Mouse (Mus musculus): ENCODE results near the gene Thsd7b. TPM values are rescaled to one million over a fixed set of nuclear protein-coding genes. Genes with fewer than 3 reads are reported as not detected.
"Not testable (repeated sequence)": the region's sequence is repeated elsewhere in the genome, so short reads cannot be mapped to it uniquely, and the experiment has no call there.

Thsd7b gene
- total and polyA plus RNA-seq, 2 experiments from 2014 or later: 8.0 to 19.9 TPM

DNA sequence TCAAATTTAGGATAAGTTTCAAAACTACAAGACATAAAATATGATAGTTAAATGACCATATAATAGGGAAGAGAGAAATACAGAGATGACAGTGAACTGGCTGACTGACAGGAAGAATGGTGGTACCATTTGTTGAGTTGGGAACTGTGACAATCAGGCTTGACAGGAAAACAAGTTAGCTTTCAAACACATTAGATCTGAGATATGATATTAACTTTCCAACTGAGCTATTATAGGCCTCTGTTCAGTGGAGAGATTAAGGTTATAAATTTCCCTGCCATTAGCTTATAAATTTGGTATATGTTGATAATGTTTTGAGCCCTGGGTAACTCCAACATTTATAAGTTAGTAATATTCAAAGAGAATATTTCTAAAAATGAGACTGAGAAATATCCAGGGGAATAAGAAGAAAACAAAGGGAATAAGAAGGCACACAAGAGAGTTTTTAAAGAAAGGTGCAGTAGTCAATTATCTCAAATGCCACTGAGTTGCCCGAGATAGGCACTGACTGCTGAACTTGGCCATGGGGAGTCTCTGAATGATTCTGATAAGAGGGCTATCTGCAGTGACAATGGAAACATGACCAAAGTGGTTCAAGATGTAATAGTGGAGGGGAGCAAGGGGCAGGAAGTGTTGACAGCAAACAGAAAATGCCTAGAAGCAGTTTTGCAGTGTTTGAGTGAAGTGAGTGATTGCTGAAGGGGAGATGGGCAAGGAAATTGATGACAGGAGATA is 839.6 kb downstream of the Thsd7b start:
- no peaks in the 10 kb centered on the region for H3K27me3 ChIP-seq (ENCODE audit: insufficient read depth, low read length)
- ATAC-seq: no peak
- TF ChIP-seq CTCF (IDR thresholded peaks at IDR 0.05; ENCODE audit: low read depth): no peak

DNA sequence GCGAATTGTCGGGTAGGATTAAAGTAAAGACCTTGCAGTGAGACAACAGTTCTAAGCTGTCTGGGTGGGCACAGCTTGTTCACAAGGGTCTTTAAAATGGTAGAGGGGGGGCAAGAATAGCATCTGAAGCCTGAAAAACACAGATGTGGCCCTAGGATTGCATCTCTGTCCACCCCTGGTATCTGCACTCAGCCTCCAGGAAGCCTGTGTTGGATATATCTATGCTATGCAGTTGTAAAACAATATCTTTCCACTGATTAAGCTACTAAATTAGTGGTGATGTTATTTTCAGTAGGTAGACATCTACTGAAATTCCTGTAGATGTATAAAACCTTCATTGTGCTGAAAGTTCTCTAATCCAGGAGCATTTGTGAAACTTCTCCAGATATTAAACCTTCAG is 840.4 kb downstream of the Thsd7b start:
- H3K4me1 ChIP-seq (ENCODE audit: insufficient read depth): no peaks in the 10 kb centered on the region
- no peak overlapping the region for H3K9ac ChIP-seq
- no peak overlapping the region for H3K27ac ChIP-seq (ENCODE audit: low read depth, low read length)
- no peak for DNase-seq
- no peaks in the 10 kb centered on the region for H3K27me3 ChIP-seq (ENCODE audit: insufficient read depth, low read length)
- ATAC-seq: no peak
- no peak overlapping the region for H3K4me2 ChIP-seq (ENCODE audit: low read depth)
- no peaks in the 10 kb centered on the region for H3K36me3 ChIP-seq (ENCODE audit: insufficient read depth)
- TF ChIP-seq CTCF (IDR thresholded peaks at IDR 0.05; ENCODE audit: low read depth): no peak
- no peaks in the 10 kb centered on the region for H3K9me3 ChIP-seq (ENCODE audit: low read length)
- WGBS: 92% methylated on average over 2 of the region's 2 CpGs
- H3K4me3 ChIP-seq (ENCODE audit: low read depth, low read length): no peak overlapping the region

More for the DNA sequence above, 839.6 kb downstream of the Thsd7b start:
- Histone ChIP-seq H3K36me3 (ENCODE audit: insufficient read depth) (no peaks in the 10 kb centered on the region), H3K4me3 (ENCODE audit: low read depth, low read length) (no peak overlapping the region), H3K4me1 (ENCODE audit: insufficient read depth) (no peaks in the 10 kb centered on the region), H3K27ac (ENCODE audit: low read depth, low read length) (no peak overlapping the region), H3K4me2 (ENCODE audit: low read depth) (no peak overlapping the region), H3K9me3 (ENCODE audit: low read length) (no peaks in the 10 kb centered on the region), H3K9ac (no peak overlapping the region)
- WGBS: 84% methylated on average over 1 of the region's 1 CpGs
- DNase-seq: no peak

DNA sequence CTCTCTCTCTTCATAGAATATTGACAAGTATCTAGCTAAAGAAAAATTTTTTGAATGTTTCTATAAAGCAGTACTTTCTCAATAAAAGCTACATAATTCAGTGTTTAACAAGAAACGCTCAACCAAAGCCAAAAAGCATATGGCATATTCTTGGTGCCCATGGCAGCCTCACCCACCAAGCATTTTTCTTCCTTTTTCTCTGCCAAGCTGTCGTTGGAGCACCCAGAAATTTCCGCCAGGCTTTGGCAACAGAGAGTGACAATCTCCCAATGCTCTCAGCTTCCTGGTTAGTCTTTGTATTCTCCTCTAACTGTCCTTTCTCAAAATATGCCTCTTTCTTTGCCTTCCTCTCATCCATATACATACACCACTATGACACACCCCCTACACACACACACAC is 857.8 kb downstream of the Thsd7b start:
- Histone ChIP-seq H3K4me2 (ENCODE audit: low read depth) (no peak overlapping the region), H3K4me1 (ENCODE audit: insufficient read depth) (no peaks in the 10 kb centered on the region), H3K27me3 (ENCODE audit: insufficient read depth, low read length) (no peaks in the 10 kb centered on the region), H3K27ac (ENCODE audit: low read depth, low read length) (no peak overlapping the region), H3K9me3 (ENCODE audit: low read length) (0 out of 2 replicates have a peak, but pooled peaks cover 4% of the 10 kb centered on the region), H3K9ac (no peak overlapping the region), H3K36me3 (ENCODE audit: insufficient read depth) (no peaks in the 10 kb centered on the region), H3K4me3 (ENCODE audit: low read depth, low read length) (no peak overlapping the region)
- WGBS: 54% methylated on average over 3 of the region's 3 CpGs
- peak; percentile 76 for DNase-seq
- no peak for TF ChIP-seq CTCF (IDR thresholded peaks at IDR 0.05; ENCODE audit: low read depth)
- peak; percentile 65 for ATAC-seq

DNA sequence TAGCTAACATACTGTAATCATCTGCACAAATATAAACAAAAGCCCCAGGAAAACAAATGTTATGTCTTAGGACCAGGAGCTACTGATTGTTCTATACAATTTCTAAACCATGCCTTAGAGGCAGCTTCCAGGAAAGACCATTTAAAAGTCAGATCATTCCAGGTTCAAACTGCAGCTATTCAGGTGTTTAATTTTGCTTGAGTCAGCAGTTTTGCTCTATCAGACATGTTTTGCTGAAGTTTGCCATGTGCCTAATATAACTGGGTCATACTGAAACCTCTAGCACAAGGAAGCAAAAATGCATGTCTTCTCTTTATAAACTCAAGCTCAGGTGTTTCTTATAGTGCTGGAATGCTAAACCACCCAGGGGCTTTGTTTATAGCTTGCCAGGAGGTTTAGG is 893.1 kb downstream of the Thsd7b start:
- no peak for ATAC-seq
- no peak for TF ChIP-seq CTCF (IDR thresholded peaks at IDR 0.05; ENCODE audit: low read depth)
- H3K9ac ChIP-seq: no peak overlapping the region
- no peaks in the 10 kb centered on the region for H3K9me3 ChIP-seq (ENCODE audit: low read length)
- DNase-seq: no peak
- H3K4me3 ChIP-seq (ENCODE audit: low read depth, low read length): no peak overlapping the region
- no peaks in the 10 kb centered on the region for H3K4me1 ChIP-seq (ENCODE audit: insufficient read depth)
- H3K27ac ChIP-seq (ENCODE audit: low read depth, low read length): no peak overlapping the region
- no peaks in the 10 kb centered on the region for H3K36me3 ChIP-seq (ENCODE audit: insufficient read depth)
- H3K27me3 ChIP-seq (ENCODE audit: insufficient read depth, low read length): no peaks in the 10 kb centered on the region
- no peak overlapping the region for H3K4me2 ChIP-seq (ENCODE audit: low read depth)

DNA sequence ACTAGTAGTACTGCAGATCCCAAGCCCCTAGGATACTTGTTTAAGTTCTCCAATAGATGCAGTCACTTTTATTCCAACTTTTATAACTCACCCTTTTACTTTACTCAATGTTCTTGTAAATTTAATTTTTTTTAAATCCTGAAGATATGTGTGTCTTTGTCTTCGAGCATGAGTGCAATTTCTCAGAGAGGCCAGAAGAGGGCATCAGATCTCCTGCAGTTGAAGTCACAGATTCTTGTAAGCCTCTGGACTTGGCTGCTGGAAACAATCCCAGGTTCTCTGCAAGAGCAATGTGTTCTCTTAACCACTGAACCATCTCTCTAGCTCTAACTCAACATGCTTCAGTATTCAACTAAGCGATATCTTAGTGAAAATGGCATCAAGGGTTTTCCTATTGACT is 894.2 kb downstream of the Thsd7b start:
- no peak overlapping the region for H3K4me3 ChIP-seq (ENCODE audit: low read depth, low read length)
- no peak overlapping the region for H3K27ac ChIP-seq (ENCODE audit: low read depth, low read length)
- no peak overlapping the region for H3K4me2 ChIP-seq (ENCODE audit: low read depth)
- H3K27me3 ChIP-seq (ENCODE audit: insufficient read depth, low read length): no peaks in the 10 kb centered on the region
- H3K4me1 ChIP-seq (ENCODE audit: insufficient read depth): no peaks in the 10 kb centered on the region
- peak; percentile 52 for TF ChIP-seq CTCF (IDR thresholded peaks at IDR 0.05; ENCODE audit: low read depth)
- no peak overlapping the region for H3K9ac ChIP-seq
- no peaks in the 10 kb centered on the region for H3K9me3 ChIP-seq (ENCODE audit: low read length)
- ATAC-seq (no peak), DNase-seq (no peak)
- WGBS: 73% methylated on average over 2 of the region's 2 CpGs
- H3K36me3 ChIP-seq (ENCODE audit: insufficient read depth): no peaks in the 10 kb centered on the region

DNA sequence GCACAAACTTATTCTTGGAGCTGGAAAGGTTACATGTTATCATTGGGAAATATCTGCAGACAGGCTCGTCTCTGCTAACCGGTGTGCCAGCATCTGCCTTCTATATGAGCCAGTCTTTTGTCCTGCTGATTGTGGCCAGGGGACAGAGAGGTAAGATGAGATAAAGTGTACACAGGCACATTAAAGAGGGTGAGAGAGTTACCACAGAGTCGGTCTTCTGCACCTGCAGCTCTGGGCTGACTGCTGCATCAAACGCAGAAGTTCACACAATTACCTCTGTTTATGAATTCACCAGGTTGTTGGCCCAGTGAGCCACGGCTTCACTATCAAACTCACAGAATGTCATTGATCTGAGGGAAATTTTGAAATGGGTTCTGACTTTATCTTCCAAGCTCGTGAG is 896.8 kb downstream of the Thsd7b start:
- Histone ChIP-seq H3K27me3 (ENCODE audit: insufficient read depth, low read length) (no peaks in the 10 kb centered on the region), H3K27ac (ENCODE audit: low read depth, low read length) (no peak overlapping the region), H3K4me1 (ENCODE audit: insufficient read depth) (no peaks in the 10 kb centered on the region), H3K4me2 (ENCODE audit: low read depth) (no peak overlapping the region), H3K9ac (no peak overlapping the region), H3K4me3 (ENCODE audit: low read depth, low read length) (no peak overlapping the region), H3K9me3 (ENCODE audit: low read length) (no peaks in the 10 kb centered on the region), H3K36me3 (ENCODE audit: insufficient read depth) (no peaks in the 10 kb centered on the region)
- ATAC-seq (peak; percentile 32; the same call in 1 of the 2 replicates), DNase-seq (no peak)
- no peak for TF ChIP-seq CTCF (IDR thresholded peaks at IDR 0.05; ENCODE audit: low read depth)
- WGBS: 45% methylated on average over 6 of the region's 6 CpGs

DNA sequence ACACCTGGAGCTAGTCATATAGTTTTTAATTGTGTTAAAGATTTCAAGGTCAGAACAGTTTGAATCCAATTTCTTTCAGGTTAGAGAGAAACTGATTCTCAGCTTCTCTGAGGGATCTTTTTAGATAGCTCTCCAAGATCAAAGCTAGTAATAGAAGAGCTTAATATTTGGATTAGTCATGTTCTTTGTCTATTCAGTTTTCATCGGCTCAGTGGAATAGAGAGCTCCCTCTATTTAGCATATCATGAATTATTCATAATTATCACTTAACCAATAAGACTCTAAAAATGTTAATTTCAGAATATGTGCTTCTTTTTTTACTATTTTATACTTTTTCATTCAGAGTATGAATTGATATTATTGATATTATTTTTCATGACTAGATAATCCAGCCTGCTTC is 897.2 kb downstream of the Thsd7b start:
- Histone ChIP-seq H3K4me1 (ENCODE audit: insufficient read depth) (no peaks in the 10 kb centered on the region), H3K27me3 (ENCODE audit: insufficient read depth, low read length) (no peaks in the 10 kb centered on the region), H3K4me2 (ENCODE audit: low read depth) (no peak overlapping the region), H3K27ac (ENCODE audit: low read depth, low read length) (no peak overlapping the region), H3K9me3 (ENCODE audit: low read length) (no peaks in the 10 kb centered on the region), H3K36me3 (ENCODE audit: insufficient read depth) (no peaks in the 10 kb centered on the region), H3K4me3 (ENCODE audit: low read depth, low read length) (no peak overlapping the region), H3K9ac (no peak overlapping the region)
- TF ChIP-seq CTCF (IDR thresholded peaks at IDR 0.05; ENCODE audit: low read depth): no peak
- DNase-seq (no peak), ATAC-seq (peak; percentile 86; the same call in 1 of the 2 replicates)
- 7% methylated on average over 1 of the region's 1 CpGs for WGBS

DNA sequence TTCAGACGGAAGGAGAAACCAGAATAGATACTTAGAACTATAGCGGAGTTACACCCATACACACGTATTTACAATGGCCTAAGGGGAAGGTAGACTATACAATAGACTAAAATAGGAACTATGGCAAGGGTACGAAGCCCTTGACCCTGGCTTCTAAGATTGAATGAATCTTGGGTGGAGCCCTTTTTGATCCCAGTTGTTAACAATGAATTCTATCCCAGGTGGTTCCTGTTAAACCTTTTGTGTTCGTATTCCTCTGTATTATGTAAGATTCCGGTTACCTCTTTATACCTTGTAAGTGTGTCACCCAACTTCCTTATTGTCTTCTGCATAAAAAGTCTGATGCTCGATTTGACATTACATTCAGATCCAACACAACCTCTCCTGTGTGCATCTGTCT is 913.7 kb downstream of the Thsd7b start:
- not testable (repeated sequence) for ATAC-seq; H3K36me3 ChIP-seq (ENCODE audit: insufficient read depth)

More for the DNA sequence above, 913.7 kb downstream of the Thsd7b start:
- not testable (repeated sequence) for H3K4me3 ChIP-seq (ENCODE audit: low read depth, low read length); H3K4me1 ChIP-seq (ENCODE audit: insufficient read depth); H3K9me3 ChIP-seq (ENCODE audit: low read length); H3K27ac ChIP-seq (ENCODE audit: low read depth, low read length); H3K9ac ChIP-seq; DNase-seq; H3K4me2 ChIP-seq (ENCODE audit: low read depth); H3K27me3 ChIP-seq (ENCODE audit: insufficient read depth, low read length)
- 86% methylated on average over 7 of the region's 7 CpGs for WGBS

Data from forebrain, postnatal 0 days (tissue).